Mouse (Mus musculus) cerebellum, adult 2 months (tissue): ENCODE data around the gene Ndufb10.

Experiments used
- CTCF ChIP-seq: fragments of 200-500 bp; IDR thresholded peaks from 2 replicates; pipeline ENCODE4 v1.5.1; 2011; ENCODE audit warnings: low read depth, mild to moderate bottlenecking, control low read depth, low read length, moderate library complexity, borderline replicate concordance; ENCODE audit not compliant: insufficient read depth
- POLR2A ChIP-seq: fragments of 200-500 bp; IDR thresholded peaks from 2 replicates; pipeline ENCODE4 v1.6.1; 2011; ENCODE audit warnings: low read length, control low read depth, borderline replicate concordance; ENCODE audit not compliant: insufficient read depth

- TF ChIP-seq CTCF (no peak), POLR2A (no peak)
Observed at GRCm38 (mm10) chr17:24729067-24729466, 4.8 kb upstream of the Ndufb10 start.
